Mouse (Mus musculus): ENCODE measurements around the gene D17Wsu92e. TPM values are rescaled to one million over a fixed set of nuclear protein-coding genes. Genes with fewer than 3 reads are reported as not detected.

Gene D17Wsu92e
- polyA plus RNA-seq, 1 experiment from 2014 or later: 27.4 TPM

DNA sequence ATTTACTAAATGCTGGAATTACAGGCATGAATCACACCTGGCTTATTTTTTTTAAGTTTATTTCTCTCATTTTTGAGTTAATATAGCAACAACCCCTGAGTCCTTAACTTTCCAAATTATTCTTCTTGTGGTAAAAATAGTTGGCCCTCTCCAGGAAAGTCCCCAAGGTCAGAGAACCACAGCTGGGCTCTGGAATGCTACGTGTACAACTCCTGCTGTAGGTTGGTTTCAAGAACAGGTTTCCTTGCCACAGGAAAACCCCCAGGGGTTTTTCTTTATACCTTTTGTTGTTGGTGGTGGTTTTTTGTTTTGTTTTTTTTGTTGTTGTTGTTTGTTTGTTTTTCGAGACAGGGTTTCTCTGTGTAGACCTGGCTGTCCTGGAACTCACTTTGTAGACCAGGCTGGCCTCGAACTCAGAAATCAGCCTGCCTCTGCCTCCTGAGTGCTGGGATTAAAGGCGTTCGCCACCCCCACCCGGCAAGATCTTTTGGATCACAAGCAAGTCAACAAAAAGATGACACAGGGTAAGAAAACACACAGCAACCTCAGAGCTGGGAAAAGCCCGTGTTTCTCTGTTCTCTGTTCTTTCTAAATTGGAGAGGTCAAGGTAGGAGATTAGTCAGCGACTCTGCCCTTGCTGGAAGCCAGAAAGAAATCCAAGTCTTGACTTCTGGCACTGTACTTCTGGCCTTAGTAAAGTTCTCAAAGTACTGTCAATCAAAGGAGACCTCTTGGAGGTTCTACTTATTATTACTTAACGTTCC, 2.9 kb upstream of the D17Wsu92e start:
- no peak overlapping the region for H3K9ac ChIP-seq (ENCODE audit: low read depth, low read length)
- ATAC-seq: no peak
- no peaks in the 10 kb centered on the region for H3K9me3 ChIP-seq (ENCODE audit: control insufficient read depth)
- peaks cover 9% of the 10 kb centered on the region; the same call in 1 of the 2 replicates for H3K4me1 ChIP-seq (replicated peaks; ENCODE audit: control insufficient read depth, insufficient read depth, low read length)
- H3K27me3 ChIP-seq (replicated peaks; ENCODE audit: control insufficient read depth, insufficient read depth, low read length): no peaks in the 10 kb centered on the region
- H3K4me3 ChIP-seq (ENCODE audit: low read depth, low read length): no peak overlapping the region
- H3K27ac ChIP-seq (ENCODE audit: low read depth, low read length): no peak overlapping the region
- TF ChIP-seq CTCF (IDR thresholded peaks at IDR 0.05; ENCODE audit: low read depth): no peak
- WGBS: 87% methylated on average over 9 of the region's 9 CpGs
- H3K36me3 ChIP-seq (ENCODE audit: control insufficient read depth, insufficient read depth): no peaks in the 10 kb centered on the region
- H3K4me2 ChIP-seq (replicated peaks; ENCODE audit: low read depth): no peak overlapping the region

DNA sequence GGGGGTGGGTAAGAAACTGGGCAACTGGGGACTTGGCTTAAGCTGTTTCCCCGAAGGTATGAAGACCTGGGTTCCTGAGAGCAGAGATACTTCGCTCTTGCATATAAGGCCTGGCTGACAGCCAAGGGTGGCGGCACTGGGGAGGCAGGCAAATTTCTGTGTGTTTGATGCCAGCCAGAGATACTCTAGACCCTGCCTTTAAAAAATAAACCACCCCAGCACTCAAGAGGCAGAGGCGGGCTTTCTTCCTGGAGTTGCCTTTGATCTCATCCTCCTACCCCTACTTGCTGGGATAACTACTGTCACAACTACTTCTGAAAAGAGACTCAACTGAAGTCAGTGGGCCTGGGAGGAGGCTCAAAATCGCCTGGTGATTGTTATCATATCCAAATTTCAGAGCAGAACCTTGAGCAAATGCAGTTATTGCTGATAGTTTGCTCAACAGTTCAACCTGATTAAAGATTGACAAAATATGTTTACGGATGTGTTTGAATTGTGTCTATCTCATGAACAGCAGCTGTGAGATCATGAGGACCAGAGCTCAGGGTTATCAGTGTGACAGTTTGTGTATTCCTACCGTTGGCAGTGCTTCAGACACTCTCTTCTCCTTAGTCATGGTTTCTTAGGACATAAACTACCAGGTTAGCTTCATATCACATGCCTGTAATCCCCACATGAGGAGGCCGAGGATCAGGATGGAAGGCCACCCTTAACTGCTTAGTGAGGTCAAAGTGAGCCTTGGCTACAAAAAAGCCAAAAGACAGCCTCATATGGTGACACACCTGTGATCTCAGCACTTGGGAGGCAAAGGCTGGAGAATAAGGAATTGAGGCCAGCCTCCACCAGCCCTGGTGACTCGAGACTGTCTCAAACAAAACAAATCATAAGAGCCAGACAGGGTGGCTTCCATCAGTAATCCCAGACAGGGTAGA, 1.2 kb upstream of the D17Wsu92e start:
- TF ChIP-seq CTCF (IDR thresholded peaks at IDR 0.05; ENCODE audit: low read depth): no peak
- H3K4me3 ChIP-seq (ENCODE audit: low read depth, low read length): no peak overlapping the region
- H3K27me3 ChIP-seq (replicated peaks; ENCODE audit: control insufficient read depth, insufficient read depth, low read length): no peaks in the 10 kb centered on the region
- peak overlapping the region; percentile 97 for H3K27ac ChIP-seq (ENCODE audit: low read depth, low read length)
- H3K4me1 ChIP-seq (replicated peaks; ENCODE audit: control insufficient read depth, insufficient read depth, low read length): peaks cover 9% of the 10 kb centered on the region; the same call in 1 of the 2 replicates
- no peak for ATAC-seq
- H3K4me2 ChIP-seq (replicated peaks; ENCODE audit: low read depth): peak overlapping the region; percentile 58
- H3K9ac ChIP-seq (ENCODE audit: low read depth, low read length): no peak overlapping the region
- no peaks in the 10 kb centered on the region for H3K9me3 ChIP-seq (ENCODE audit: control insufficient read depth)
- H3K36me3 ChIP-seq (ENCODE audit: control insufficient read depth, insufficient read depth): no peaks in the 10 kb centered on the region
- whole genome bisulfite sequencing: 32% methylated on average over 9 of the region's 9 CpGs

DNA sequence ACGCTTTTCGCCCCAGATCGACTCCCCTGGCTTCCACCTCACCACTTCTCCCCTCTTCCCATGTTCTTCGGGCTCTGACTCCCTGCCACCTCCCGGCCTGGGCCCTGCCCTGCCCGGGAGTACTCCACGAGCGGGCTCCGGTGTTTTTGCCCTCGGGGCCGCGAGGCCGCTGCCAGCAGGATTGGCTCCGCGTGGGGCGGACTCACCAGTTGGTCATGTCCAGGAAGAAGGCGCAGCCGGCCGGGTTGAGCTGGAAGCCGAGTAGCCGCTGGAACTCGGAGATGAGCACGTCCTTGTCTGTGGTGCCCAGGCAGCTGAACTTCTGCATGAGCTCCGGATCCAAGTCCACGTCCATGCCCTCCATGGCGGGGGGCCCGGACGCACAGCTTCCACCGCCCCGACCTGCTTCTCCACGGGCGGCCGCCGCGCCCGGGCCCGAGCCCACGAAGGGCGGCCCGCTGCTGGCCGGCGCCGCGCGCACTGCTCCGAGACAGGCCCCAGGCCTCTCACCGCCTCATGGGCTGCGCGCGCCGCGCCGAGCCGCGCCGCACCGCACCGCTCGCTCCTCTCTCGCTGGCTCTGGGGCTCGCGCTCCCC, 379 bp downstream of the D17Wsu92e start:
- Histone ChIP-seq H3K4me2 (replicated peaks; ENCODE audit: low read depth) (peak overlapping the region; percentile 68), H3K9ac (ENCODE audit: low read depth, low read length) (peak overlapping the region; percentile 89), H3K4me3 (ENCODE audit: low read depth, low read length) (peak overlapping the region; percentile 84), H3K27me3 (replicated peaks; ENCODE audit: control insufficient read depth, insufficient read depth, low read length) (no peaks in the 10 kb centered on the region), H3K9me3 (ENCODE audit: control insufficient read depth) (no peaks in the 10 kb centered on the region), H3K36me3 (ENCODE audit: control insufficient read depth, insufficient read depth) (no peaks in the 10 kb centered on the region), H3K27ac (ENCODE audit: low read depth, low read length) (peak overlapping the region; percentile 97), H3K4me1 (replicated peaks; ENCODE audit: control insufficient read depth, insufficient read depth, low read length) (peaks cover 9% of the 10 kb centered on the region; the same call in 1 of the 2 replicates)
- TF ChIP-seq CTCF (IDR thresholded peaks at IDR 0.05; ENCODE audit: low read depth): no peak
- ATAC-seq: peak; percentile 11
- under 1% methylated on average over 53 of the region's 62 CpGs for WGBS

- no peaks in the 10 kb centered on the region for H3K27me3 ChIP-seq (replicated peaks; ENCODE audit: control insufficient read depth, insufficient read depth, low read length)
- no peak for ATAC-seq
- peak overlapping the region; percentile 68 for H3K4me2 ChIP-seq (replicated peaks; ENCODE audit: low read depth)
- peak overlapping the region; percentile 97 for H3K27ac ChIP-seq (ENCODE audit: low read depth, low read length)
- peak overlapping the region; percentile 89 for H3K9ac ChIP-seq (ENCODE audit: low read depth, low read length)
- no peaks in the 10 kb centered on the region for H3K9me3 ChIP-seq (ENCODE audit: control insufficient read depth)
- WGBS: under 1% methylated on average over 20 of the region's 20 CpGs
- peaks cover 9% of the 10 kb centered on the region; the same call in 1 of the 2 replicates for H3K4me1 ChIP-seq (replicated peaks; ENCODE audit: control insufficient read depth, insufficient read depth, low read length)
- TF ChIP-seq CTCF (IDR thresholded peaks at IDR 0.05; ENCODE audit: low read depth): no peak
- no peaks in the 10 kb centered on the region for H3K36me3 ChIP-seq (ENCODE audit: control insufficient read depth, insufficient read depth)
- peak overlapping the region; percentile 84 for H3K4me3 ChIP-seq (ENCODE audit: low read depth, low read length)
Measured at GRCm38 (mm10) chr17:27819521-27819970, 902 bp downstream of the D17Wsu92e start.

DNA sequence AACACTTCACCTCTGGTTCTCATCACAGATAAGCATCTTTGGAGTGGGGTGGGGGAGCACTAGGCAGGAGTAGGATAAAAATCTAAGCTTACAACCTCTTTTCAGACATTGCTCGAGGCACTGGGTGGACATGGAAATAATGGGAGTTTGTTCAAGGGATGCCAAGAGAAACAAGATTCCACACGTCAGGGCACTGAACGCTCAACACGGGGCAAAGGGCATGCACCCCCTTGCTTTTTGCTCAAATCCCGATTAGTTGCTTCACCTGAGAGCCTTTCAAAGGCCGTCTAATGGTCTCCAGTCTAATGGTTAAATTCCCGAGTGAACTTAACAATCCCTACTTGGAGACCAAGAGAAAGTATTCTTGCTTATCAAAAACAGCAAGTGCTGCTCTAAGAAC, 1.4 kb downstream of the D17Wsu92e start:
- Histone ChIP-seq H3K36me3 (ENCODE audit: control insufficient read depth, insufficient read depth) (no peaks in the 10 kb centered on the region), H3K4me2 (replicated peaks; ENCODE audit: low read depth) (peak overlapping the region; percentile 68), H3K4me3 (ENCODE audit: low read depth, low read length) (peak overlapping the region; percentile 84), H3K9me3 (ENCODE audit: control insufficient read depth) (no peaks in the 10 kb centered on the region), H3K27me3 (replicated peaks; ENCODE audit: control insufficient read depth, insufficient read depth, low read length) (no peaks in the 10 kb centered on the region), H3K9ac (ENCODE audit: low read depth, low read length) (peak overlapping the region; percentile 89), H3K4me1 (replicated peaks; ENCODE audit: control insufficient read depth, insufficient read depth, low read length) (peaks cover 9% of the 10 kb centered on the region; the same call in 1 of the 2 replicates), H3K27ac (ENCODE audit: low read depth, low read length) (peak overlapping the region; percentile 97)
- TF ChIP-seq CTCF (IDR thresholded peaks at IDR 0.05; ENCODE audit: low read depth): no peak
- no peak for ATAC-seq
- 13% methylated on average over 7 of the region's 7 CpGs for WGBS

DNA sequence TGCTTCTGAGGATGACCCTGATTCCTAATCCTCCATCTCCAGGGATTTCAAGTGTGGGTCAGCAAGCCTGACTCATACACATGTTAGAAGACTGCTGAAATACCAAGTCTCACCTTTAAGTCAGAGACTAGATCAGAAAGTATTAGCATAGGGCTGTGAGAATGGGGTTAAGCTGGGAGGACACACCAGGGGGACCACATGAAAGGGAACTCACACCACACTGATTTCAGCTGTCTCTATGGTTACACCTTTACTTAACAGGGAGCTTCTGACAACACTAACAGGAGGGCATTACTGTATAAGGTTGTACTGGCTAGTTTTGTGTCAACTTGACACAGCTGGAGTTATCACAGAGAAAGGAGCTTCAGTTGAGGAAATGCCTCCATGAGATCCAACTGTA, 5.8 kb downstream of the D17Wsu92e start:
- ATAC-seq: no peak
- H3K4me1 ChIP-seq (replicated peaks; ENCODE audit: control insufficient read depth, insufficient read depth, low read length): peaks cover 3% of the 10 kb centered on the region; the same call in 1 of the 2 replicates
- no peak overlapping the region for H3K4me3 ChIP-seq (ENCODE audit: low read depth, low read length)
- no peaks in the 10 kb centered on the region for H3K9me3 ChIP-seq (ENCODE audit: control insufficient read depth)
- H3K9ac ChIP-seq (ENCODE audit: low read depth, low read length): no peak overlapping the region
- no peak for TF ChIP-seq CTCF (IDR thresholded peaks at IDR 0.05; ENCODE audit: low read depth)
- no peaks in the 10 kb centered on the region for H3K27me3 ChIP-seq (replicated peaks; ENCODE audit: control insufficient read depth, insufficient read depth, low read length)
- H3K36me3 ChIP-seq (ENCODE audit: control insufficient read depth, insufficient read depth): no peaks in the 10 kb centered on the region
- H3K4me2 ChIP-seq (replicated peaks; ENCODE audit: low read depth): no peak overlapping the region
- no peak overlapping the region for H3K27ac ChIP-seq (ENCODE audit: low read depth, low read length)
